Mouse (Mus musculus) left cerebral cortex, adult 18-20 months (tissue): Measurements from ENCODE around the gene Chrna3. TPM values are rescaled to one million over a fixed set of nuclear protein-coding genes. Genes with fewer than 3 reads are reported as not detected.

Experiments
- DNase-seq, 2 experiments: peaks; one replicate each; pipeline ENCODE4 v3.0.0; 2021 to 2022; ENCODE audit warnings: low spot score in 2 of 2, mixed read lengths in 1 of 2
- long read RNA-seq, 2 experiments: library from polyadenylated mRNA; stranded (forward); transcript quantifications; one replicate each; pipeline ENCODE4 v2.0.0; 2021
- total RNA-seq, 2 experiments: library from RNA; stranded (reverse); gene quantifications; 2 replicates each; pipeline ENCODE4 v1.2.3; 2021

The Chrna3 gene
- total RNA-seq, result under 1 TPM; 0.28 to 0.30 TPM
- long read RNA-seq, experiment 1, result 0 reads
- long read RNA-seq, experiment 2, full-length matches to known transcripts, result 2 of 2 reads
- long read RNA-seq, experiment 2, partial matches to known transcripts, result 0 of 2 reads
- long read RNA-seq, experiment 2, other reads (novel, unspliced or antisense), result 0 of 2 reads

DNA sequence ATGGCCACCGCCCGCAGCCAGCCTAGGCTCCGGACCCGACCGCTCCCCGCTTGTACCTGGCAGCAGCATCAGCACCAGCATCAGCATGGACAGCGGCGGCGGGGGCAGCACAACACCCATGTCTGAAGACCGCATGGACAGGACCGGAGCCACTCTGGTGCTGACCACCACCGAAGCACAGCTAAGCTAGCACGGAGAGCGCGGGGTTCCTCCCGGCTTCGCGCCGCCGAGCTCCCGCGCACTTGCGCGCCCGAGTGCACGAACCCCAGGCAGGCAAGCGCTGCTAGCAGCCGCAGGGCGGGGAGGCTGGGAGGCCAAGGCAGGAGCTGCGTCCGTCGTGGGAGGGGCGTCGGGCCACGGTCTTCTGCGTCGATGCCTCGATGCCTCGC lies at the start of gene Chrna3:
TSS of gene Chrna3 (minus strand) at position 288 of the 389 bp plus-strand sequence.
- DNase-seq, result no peak

DNA sequence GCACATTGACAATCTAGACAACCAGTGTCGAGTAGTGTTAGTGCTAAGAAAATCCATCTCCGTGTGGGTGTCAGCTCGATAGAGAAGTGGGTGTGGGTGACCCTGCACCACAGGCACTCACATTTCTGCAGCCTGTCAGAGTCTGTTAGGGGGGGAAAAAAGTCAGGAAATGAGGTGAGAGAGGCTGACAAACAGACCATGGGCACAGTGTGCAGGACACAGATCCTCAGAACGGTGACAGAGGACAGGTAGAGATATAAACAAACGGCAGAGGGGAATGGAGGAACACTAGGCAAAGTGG lies 41.6 kb upstream of the Chrna3 start:
- no peak for DNase-seq

- DNase-seq, result no peak
Measured at GRCm38 (mm10) chr9:55067260-55067964, 41.0 kb upstream of the Chrna3 start.

DNA sequence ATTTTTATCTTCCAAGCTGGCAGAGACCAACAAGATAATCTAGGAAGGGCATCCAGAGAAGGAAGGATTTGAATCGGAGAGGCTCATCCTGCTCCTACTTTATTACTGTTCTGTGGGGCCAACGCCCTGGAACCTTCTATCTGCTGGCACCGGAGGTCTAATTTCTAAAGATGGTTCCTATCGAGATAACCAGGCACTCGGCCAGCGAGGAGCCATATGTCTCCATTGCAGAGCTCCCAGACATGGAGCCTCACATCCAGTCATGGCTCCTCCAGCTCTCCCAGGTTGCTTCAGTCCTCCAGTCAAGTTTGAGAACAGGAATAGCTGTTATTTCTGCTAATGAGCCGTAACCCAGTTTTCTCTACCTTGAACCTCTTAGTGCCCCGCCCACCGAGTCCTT lies 38.9 kb upstream of the Chrna3 start:
- no peak for DNase-seq

GRCm38 (mm10) chr9:55058067-55058466 lies 31.7 kb upstream of the Chrna3 start:
- no peak for DNase-seq

DNA sequence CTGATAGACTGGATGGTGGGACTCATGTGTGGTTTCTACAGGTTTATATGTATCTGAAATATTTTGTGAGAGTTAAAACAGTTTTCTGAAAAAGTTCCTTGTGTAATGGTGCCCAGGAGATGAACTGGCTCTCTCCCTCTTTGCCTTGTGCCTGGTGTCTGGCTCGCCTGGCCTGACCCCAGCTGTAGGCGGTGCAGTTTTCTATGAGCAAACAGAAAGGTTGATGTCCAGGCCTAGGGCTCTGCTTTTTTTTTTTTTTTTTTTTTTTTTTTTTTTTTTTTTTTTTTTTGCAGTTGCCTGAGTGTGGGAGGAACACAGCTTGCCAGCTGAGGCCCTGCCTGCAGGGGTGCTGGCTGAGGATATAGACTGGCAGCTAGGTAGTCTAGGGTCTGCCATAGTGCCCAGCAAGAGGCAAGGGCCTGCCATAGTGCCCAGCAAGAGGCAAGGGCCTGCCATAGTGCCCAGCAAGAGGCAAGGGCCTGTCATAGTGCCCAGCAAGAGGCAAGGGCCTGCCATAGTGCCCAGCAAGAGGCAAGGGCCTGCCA lies 29.1 kb upstream of the Chrna3 start:
- no peak for DNase-seq

DNA sequence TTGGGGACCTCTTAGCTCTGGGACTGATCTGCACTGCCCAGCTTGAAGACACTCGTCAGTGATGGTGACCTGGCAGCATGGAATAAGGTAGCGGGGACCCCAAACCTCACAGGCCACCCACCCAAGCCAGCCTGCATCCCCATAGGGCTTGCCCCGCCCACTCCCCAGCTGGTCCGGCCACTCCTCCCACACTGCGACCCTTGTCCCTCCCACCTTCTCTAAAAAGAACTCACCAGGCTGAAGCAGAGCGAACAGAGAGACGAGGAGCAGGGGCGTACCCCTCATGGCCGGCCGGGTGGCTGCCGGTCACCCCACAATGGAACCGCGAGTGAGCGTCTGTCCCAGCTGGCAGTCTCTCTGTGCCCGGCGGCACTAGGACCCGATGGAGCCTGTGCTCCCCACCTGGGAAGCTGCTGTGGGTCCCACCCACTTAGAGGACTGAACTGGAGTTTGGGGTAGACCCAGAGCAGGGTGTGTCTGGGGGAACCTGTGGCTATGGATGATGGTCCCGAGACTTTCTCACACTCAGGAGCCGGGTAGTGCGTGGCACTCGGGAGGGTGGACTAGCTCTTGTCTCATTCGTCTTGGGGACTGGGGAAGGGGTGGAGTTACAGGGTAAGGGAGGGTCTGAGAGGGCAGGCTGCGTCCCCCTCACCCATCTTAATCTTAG lies 22.0 kb upstream of the Chrna3 start, which contains the start of gene Chrnb4:
TSS of gene Chrnb4 (minus strand) at position 569 of the 670 bp plus-strand sequence.
- DNase-seq, result no peak

GRCm38 (mm10) chr9:55046764-55047163 lies 20.4 kb upstream of the Chrna3 start:
- DNase-seq, result no peak

GRCm38 (mm10) chr9:55045001-55045400 lies 18.6 kb upstream of the Chrna3 start:
- DNase-seq, result no peak

DNA sequence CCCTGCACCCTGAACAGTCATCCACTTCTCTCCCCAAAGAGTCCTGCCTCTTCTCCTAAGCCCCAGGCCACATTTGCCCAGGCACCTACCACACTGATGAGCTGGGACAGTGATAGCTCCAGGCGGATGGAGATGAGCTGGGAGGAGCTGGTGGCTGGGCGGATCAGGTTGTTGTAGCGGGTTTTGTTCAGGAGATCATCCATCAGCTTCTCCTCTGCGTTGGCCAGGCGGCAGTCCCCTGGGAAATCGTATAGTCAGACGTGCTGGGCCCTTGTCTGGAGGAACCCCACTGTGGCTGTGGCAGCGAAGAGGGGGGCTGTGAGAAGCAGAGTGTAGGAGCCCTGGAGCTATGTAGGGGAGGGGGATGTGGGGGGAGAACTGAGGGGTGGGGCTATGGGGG lies 17.3 kb upstream of the Chrna3 start:
- DNase-seq, result no peak

DNA sequence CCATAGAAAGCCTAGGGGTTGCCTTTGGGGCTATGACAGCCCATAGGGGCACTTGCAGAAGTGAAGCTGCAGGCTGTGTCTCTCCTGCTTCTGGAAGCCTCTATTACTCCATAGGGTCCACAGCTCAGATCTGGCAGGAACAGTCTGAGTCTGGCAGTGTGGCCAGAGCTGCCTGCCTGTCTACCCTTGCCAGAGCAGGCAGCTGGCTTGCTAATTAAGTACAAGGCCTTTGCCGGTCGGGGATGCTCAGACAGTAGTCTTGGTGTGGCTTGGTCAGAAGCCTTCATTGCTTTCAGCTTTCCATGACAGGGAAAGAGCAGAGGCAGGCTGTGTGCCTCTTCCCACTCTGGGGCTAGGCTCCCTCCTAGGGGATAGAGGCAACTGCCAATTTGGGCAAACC lies 15.0 kb upstream of the Chrna3 start:
- no peak for DNase-seq

GRCm38 (mm10) chr9:55039983-55040382 lies 13.6 kb upstream of the Chrna3 start:
- DNase-seq, result no peak

GRCm38 (mm10) chr9:55038948-55039347 lies 12.6 kb upstream of the Chrna3 start:
- DNase-seq, result no peak

- no peak for DNase-seq
Measured at GRCm38 (mm10) chr9:55031435-55032167, 5.2 kb upstream of the Chrna3 start.

- DNase-seq, result no peak
Measured at GRCm38 (mm10) chr9:55025534-55026274, 658 bp downstream of the Chrna3 start.

DNA sequence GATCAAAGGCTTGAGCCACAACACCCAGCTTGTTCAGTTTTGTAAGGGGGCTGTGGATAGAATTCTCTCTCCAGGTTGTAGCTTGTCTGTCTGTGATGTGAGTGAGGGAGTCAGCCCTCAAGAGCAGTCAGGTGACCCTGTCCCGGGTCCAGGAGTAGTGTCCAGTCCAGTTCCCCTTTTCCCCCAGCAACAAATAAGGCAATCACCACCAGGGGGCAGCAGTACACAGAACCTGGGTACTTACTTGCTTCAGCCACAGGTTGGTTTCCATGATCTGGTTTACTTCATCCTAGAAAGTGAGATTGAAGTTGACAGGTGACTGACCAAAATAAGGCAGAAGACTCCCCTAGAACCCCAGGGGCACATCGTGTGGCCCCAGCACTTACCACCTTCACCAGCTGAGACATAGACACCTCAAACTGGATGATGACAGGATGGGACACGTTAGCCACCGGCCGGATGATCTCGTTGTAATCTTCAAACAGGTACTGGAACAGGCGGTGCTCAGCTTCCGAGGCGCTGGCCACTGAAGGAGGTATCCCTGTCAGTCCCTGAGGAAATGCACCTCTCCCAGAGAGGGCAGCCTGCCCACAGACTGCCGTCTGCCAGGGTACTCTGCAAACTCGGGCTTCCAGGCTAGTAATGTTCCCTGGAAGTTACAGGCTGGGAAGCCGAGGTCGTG lies 2.3 kb downstream of the Chrna3 start:
- peak; percentile 82 to 85 for DNase-seq

GRCm38 (mm10) chr9:55023326-55023725 lies 3.0 kb downstream of the Chrna3 start:
- DNase-seq, result no peak

DNA sequence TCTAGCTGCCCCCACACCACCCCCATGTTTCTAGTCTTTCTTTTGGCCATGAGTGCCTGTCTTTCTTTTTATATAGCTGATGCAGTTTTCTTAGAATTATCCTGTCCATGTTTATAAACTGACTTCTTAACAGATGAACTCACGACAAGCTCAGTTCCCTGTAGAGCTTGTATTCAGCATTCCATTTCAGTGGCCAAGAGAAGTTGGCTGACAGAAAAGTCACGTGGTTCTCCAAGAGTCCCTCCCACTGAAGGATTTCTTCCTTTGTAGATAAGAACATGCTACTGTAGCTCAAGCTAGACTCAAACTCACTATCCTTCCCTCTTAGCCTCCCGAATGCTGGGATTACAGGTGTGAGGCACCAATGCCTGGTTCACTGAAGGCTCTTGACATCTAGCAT lies 9.4 kb downstream of the Chrna3 start:
- DNase-seq, result no peak

GRCm38 (mm10) chr9:55010588-55011350 lies 15.6 kb downstream of the Chrna3 start:
- no peak for DNase-seq

- DNase-seq, result no peak
Measured at GRCm38 (mm10) chr9:55009692-55010091, 16.7 kb downstream of the Chrna3 start.
